Mouse (Mus musculus): ENCODE results near the gene Med9.
"Not testable (repeated sequence)": the region's sequence is repeated elsewhere in the genome, so short reads cannot be mapped to it uniquely, and the experiment has no call there.

Med9 gene

DNA sequence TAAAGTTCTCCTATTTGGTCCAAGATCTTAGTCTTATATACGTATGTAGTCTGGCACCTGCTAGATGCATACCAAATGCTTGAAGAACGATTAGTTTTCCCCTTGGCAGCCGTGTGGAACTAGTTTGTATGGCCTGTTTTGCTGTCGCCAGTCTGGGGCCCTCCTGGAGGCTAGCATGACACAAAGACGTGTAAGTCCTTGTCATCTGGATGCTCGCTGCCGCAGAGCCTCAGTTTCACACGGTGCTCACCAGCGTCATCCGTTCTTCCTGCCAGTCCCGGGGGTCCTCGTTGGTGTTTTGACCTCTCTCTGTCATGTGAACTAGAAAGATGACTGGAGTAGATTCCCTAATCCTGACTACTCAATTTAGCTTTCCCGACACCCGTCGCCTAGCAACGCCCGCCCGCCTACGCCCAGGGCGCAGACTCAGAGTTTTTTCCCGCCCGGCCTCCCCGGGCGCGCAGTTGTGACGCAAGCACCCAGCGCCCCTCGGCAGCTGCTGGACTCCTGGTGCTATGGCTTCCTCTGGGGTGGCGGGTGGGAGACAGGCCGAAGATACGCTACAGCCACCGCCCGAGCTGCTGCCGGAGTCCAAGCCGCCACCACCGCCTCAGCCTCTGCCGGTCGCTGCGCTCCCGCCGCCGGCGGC, at the start of gene Med9:
Gene Med9, plus strand, starts transcription at position 455 of the 649 bp plus-strand sequence.
- DNase-seq (ENCODE audit: low spot score in 2 of 2): peak; percentile 80 to 92

DNA sequence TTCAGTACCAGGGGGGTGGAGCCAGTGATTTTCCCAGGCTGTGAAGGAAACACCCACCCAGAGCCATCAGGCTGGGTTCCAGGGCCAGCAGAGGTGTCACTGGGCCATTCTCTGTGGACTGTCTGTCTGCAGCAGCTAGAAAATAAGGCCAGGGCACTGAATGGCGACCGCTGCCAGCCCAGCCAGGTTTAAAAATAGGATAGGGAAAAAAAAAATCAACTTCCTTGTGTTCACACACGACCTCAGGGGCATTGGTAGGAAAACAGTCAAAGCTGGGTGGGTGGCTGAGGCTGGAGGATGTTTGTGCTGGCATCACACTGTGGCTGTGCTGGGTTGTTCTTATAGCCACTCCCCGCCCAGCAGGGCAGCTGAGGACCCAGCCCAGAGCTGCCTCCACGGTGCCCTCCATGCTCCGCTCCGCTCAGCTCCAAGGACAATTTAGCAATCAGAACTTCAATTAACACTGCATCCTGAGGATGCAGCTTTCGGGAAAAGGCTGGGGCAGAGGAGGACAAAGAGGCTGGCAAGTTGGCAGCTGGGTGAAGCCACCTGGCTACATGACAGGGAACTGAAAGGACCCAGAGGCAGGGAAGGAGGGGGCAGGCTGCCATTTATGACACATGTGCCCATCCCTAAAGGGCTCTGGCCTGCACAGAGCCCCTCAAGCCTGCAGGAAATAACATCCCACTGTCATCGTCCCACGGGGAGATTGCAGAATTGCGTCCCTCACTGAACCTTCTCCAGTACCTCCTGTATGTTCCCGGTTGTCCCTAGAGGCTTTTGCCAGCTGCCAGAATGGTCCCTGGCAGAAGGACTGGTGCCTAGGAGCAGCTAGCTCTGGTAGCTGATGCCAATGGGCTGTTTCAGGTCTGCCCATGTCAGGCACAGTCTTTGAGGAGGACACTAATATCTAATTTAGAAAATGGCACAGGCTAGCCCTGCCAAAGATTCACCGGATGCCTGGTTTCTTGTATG, 48.0 kb upstream of the Med9 start:
- DNase-seq (ENCODE audit: low spot score in 2 of 2): no peak

DNA sequence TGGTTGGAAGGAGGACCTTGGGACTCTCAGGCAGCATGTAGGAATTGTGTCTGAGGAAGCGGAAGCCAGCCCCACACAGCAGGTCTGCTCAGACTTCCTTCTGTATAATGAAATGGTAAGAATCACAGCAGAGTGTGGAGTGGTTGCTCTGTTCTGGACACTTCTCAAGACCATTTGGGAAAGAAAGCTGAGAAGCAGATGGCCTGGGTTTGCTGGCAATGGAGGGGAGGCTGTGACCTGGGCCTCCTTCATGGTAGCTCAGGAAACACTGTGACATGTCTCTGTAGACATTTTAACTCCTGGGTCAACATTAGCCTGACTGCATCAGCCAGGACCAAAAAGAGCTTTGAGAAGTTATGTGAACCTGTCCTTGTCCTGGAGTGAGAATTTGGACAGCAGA, 47.0 kb upstream of the Med9 start:
- DNase-seq (ENCODE audit: low spot score in 2 of 2): no peak

DNA sequence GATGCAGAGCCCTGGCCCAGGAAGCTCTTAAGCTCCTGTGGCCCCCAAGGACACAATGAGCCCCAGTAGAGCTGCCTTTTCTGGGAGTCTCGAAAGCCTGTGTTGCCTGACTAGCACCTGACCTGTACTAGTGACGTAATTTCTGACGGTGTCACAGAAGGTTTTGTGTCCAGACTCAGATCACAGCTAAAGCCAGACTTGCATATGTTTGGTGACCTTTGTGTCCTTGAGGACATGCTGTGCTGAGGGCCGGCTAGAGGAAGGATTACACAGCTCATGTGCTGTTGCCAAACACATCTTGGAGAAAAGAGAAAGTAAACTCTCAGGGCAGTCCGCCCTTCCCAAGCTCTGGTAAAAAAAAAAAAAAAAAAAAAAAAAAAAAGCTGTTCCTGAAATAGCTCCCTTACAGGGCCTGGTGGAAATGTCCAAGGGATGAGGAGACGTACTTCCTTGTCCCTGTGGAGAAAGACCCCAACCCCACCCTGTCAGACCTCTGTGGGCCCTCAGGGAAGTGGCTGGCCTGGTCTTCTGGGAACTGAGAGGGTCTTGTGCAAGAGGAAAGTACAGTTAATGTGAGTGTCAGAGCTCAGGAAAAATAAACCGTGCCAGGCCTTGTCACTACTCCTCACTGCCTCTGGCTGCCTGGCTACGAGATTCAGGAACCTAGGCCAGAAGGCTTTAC, 45.8 kb upstream of the Med9 start:
- no peak for DNase-seq (ENCODE audit: low spot score in 2 of 2)

DNA sequence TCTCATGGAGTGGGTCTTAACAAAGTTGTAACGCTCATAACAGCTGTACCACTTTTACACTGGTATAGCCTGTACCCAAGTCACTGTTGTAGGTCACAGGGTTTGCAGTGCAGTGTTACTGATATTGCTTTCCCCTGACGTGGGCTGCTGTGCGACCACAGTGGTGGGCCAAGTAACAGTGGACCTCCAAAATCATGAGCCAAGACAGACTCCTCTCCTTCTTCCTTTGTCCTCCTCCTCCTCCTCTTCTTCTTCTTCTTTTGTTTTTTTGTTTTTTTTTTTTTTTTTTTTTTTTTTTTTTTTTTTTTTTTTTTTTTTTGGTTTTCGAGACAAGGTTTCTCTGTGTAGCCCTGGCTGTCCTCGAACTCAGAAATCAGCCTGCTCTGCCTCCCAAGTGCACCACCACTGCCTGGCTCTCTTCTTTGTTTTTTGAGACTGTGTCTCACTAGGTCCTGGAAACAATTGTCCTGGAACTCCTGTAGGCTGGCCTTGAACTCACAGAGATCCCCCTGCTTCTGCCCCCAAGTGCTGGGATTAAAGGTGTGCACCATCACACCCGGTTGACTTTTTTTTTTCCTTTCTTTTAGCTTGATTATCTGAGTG, 41.4 kb upstream of the Med9 start:
- DNase-seq (ENCODE audit: low spot score in 2 of 2): no peak

DNA sequence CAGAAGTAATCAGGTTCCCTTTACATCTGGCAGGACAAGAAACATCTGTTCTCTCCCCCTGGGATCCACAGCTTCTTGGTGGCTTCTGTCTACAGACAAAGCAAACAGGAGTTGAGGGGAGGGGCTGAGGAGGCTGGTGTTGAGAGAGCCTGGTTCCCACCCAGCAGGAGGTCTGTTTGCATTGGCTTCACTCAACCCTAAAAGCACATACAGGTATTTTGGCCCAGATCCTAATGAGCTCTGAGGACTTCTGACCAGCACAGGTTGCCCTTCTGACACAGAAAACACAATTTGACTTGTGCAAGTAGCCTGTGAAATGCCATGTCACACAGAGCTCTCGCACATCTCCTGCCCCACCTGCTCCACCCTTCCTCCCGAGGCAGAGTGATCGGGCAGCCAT, 39.6 kb upstream of the Med9 start:
- no peak for DNase-seq (ENCODE audit: low spot score in 2 of 2)

DNA sequence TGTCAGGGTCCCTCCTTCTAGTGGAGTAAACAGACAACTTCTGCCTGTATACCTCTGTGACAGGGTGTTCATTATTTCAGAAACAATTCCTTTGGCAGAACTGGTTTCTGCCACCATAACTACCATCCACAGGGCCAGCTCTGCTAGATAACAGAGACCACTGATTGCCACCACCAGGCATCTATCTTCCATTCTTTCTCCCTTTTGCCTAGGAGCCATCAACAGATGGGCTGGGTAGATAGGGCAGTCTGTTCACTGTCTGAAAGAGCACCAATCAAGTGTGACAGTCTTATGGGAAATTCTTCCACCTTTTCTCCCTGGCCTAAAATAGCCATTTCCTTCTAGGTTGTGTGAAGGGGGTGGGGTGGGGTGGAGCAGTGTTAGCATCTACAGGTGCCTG, 37.4 kb upstream of the Med9 start:
- DNase-seq (ENCODE audit: low spot score in 2 of 2): no peak

DNA sequence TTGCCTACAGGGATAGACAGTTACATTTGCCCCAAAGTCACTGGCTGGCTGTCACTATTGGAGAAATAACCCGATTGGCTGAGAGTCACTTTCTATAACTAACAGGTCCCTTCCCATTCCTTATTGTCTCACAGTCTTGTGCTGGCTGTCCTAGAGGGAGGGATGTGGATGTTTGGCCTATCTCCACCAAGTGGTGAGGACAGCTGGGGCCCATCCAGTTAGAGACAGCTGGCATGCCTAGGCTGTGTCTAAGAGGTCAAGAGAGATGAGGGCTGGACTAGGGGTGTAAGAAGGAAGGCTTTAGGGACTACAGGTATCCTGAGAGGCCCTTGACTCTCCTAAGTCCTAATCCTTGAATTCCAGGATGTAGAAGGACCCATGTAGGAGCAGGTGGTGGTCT, 36.5 kb upstream of the Med9 start:
- no peak for DNase-seq (ENCODE audit: low spot score in 2 of 2)

DNA sequence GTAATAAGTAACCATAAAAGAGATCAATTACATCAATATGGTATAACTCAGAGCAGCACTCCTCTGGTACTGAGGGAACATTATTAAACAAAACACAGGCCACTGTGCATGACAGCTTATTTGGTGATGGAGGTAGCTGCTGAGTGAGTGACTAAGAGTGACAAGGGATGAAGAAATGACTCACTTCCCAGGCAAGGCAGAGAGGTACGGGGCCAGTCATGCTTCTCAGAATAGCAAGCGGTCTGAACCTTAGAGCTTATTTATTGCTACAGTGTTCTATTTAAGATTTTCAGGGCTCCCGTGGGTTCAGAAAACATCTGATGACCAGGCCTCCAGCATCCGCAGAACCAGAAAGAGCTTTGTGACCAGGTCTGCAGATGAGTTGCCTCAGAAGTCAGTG, 34.3 kb upstream of the Med9 start:
- no peak for DNase-seq (ENCODE audit: low spot score in 2 of 2)

DNA sequence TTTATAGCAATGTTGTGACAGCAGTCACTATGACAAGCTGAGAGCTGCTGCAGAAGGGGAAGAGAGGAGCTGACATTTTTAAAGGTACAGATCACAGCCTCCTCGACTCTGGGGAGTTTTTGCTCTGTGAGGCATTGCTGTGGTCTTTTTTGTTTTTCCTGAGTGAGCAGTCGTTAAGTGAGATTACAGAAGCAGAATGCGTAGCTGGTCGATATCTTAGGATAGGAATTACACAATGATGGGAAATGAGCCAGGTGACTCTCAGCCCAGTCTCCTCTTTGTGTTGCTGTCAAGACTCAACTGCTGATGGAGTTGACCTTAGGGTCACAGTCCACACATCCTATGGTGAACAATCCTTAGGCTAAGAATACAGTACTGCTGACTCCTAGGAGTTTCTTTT, 30.0 kb upstream of the Med9 start:
- no peak for DNase-seq (ENCODE audit: low spot score in 2 of 2)

DNA sequence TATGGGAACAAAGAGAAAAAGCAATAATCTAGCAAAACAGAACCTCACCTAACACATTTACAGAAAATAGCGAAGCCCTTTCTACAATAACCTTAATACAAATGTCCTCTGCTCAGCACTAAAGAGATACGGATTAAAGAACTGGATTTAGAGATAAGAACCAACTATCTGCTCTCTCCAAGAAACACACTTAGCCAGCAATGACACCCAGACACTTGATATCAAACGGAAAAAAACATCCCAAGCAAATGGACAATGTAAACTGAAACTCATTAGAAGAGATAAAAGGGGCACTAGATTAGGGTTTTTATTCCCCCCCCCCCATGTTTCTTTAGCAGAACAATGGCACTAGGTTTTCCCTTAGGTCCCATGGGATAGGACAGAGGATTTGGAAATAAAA, 28.6 kb upstream of the Med9 start:
- no peak for DNase-seq (ENCODE audit: low spot score in 2 of 2)

DNA sequence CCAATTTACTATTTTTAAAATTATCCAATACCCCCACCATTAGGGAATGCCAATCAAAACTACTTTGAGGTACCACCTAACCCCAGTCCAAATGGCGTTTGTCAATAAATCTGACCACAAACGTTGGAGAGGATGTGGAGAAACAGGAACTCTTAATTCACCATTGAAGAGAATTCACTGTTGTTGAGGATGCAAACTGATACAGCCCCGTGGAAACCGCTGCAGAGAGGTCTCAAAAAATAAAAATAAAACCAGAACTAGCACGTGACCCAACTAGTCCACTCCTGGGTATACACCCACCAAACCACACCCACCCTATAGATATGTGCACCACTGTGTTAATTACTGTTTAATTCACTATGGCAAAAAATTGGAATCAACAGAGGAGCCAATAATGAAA, 27.7 kb upstream of the Med9 start:
- DNase-seq (ENCODE audit: low spot score in 2 of 2): no peak

DNA sequence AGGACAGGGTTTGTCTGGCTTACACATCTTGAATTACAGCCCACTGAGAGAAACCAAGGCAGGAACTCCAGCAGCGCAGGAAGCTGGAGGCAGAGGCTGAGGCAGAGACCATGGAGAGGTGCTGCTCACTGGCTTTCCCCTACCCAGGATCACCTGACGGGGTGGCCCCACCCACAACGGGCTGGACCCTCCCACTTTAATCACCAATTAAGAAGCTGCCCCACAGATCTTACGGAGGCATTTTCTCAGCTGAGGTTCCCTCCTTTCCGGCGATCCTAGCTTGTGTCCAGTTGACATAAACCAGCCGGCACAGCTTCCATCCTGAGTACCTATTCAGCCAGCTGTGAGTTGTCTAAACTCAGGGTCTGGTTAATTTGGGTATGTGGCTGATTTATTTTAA, 26.7 kb upstream of the Med9 start:
- no peak for DNase-seq (ENCODE audit: low spot score in 2 of 2)

DNA sequence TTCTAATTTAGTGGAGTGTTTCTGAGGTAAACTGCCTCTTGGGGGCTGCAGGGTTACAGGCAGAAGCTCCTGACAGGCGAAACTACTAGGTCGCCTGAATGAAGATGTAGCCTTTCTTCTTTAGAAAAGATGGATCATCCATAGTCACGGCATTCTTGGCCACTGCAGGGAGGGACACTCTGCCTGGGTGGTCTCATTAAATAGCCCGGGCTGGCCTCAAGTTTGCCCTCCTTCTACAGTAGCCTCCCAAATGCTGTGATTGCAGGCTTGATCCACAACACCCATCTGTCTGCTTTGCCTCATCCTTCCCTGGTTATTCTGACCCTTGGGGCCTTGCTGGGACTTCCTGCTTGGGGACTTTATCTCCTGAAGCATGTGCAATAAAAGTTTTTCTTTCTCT, 18.0 kb upstream of the Med9 start:
- no peak for DNase-seq (ENCODE audit: low spot score in 2 of 2)

DNA sequence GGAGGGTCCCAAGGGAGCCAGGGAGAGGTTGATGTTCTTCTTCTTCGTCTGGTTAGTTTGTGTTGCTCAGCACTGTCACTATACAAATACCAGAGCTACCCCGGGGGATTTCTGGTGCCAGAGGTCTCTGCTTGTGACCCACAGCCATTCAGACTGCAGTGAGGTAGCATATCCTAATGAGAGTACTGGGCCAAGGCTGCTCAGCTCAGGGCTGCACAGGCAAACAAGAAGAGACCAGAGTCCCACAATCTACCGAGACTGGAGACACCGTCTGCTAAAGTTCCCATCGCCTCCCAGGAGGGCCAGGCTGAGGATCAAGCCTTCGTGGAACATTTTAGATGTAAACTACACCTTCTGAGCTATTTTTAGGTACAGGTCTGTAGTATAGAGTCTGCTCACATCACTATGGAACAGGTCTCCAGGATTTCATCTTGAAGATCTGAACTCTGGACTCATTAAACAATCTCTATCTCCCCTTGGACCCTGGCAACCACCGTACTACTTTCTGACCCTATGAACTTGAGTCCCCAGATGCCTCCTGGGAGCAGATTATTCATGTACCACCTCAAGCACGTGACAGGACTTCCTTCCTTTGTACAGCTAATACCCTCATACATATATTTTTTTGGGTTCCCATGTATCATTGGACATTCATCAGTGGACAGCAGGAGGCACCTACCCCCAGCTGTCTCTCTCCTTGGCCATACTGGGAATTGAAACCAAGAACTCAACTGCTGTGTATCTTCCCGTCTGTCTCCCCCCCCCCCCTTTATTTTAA, 15.3 kb upstream of the Med9 start:
- DNase-seq (ENCODE audit: low spot score in 2 of 2): no peak

DNA sequence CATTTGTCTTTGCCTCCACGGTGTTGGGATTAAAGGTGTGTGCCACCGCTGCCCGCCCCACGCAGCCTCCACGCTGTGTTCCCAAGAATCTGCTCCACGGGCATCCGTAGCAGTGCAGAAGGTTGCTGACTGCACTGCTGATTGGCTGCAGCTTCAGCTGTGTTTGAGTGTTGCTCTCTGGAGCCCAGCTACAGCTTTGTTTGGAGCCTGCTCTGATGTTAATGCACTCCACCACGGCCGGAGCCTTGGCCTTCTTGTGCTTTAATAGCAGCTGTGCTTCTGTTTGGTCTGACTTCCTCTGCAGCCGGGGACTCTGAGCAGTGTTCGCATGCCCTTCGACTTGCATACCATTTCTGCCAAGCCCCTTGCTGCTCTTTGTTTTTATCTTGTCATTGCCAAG, 14.1 kb upstream of the Med9 start:
- no peak for DNase-seq (ENCODE audit: low spot score in 2 of 2)

DNA sequence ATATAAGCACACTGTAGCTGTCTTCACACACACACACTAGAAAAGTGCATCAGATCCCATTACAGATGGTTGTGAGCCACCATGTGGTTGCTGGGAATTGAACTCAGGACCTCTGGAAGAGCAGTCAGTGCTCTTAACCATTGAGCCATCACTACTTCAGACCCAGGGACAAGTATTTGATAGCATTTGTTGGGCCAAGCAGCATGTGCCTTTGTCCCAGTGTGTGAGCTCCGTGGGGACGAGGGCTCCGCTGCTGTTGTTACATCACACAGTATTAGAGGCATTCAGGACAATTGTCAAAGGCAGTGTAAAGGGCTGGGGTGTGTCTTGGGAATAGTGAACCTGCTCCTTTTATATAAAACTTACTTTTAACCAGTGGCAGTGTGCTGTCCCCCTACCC, 11.0 kb upstream of the Med9 start:
- no peak for DNase-seq (ENCODE audit: low spot score in 2 of 2)

DNA sequence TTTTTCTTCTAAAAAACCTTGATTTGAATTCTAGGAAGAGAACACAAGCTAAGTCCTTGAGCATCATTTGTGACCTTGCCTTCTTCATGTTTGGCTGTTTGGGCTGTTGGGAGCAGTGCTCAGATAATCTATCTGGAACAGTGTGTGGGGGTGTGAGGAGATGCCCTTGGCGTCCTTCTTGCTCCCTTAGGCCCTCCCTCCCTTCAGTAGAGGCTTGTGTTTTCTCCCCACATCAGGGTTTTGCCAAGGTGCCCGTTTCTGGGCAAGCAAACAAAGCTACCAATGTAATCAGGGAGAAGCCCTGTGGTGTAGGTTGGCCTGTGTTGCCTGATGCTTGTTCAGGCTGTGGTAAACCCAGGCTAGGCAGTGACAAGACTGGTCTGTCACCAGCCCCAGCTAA, 10.4 kb upstream of the Med9 start:
- DNase-seq (ENCODE audit: low spot score in 2 of 2): no peak

DNA sequence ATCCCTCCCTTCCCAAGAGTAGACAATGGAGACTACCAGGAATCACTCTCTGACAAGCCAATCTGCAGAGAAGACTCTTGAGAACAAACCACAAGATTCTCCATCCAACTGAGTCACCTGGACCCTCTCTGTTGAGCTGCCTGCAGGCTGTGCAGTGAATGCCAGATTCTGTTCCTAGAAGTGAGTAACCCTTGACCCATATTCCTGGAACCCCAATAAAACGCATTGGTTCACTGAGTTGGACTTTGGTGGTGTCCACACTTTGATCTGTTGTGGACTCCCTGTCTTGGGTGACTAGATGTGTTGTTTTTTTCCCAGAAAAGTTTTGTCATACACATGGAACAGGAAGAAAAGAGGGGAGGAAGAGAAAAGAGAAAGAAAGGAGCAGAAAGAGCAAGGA, 8.2 kb upstream of the Med9 start:
- DNase-seq (ENCODE audit: low spot score in 2 of 2): no peak

DNA sequence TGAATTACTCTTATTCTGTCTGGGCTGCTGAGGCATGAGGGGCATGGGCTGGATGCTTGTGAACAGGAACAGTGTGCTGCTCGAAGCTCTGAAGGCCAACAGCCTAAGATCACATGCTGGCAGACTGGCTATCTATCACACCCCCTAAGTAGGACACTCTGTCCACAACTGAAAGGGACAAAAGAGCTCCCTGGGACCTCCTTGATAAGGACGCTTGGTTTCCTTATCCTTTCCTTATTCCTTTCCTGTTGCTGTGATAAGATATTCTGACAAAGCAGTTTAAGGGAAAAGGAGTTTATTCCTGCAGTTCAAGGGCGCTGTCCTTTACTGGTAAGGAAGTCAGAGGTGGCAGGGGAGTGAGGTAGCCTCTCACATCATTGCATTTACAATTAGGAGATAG, 7.4 kb upstream of the Med9 start:
- no peak for DNase-seq (ENCODE audit: low spot score in 2 of 2)

DNA sequence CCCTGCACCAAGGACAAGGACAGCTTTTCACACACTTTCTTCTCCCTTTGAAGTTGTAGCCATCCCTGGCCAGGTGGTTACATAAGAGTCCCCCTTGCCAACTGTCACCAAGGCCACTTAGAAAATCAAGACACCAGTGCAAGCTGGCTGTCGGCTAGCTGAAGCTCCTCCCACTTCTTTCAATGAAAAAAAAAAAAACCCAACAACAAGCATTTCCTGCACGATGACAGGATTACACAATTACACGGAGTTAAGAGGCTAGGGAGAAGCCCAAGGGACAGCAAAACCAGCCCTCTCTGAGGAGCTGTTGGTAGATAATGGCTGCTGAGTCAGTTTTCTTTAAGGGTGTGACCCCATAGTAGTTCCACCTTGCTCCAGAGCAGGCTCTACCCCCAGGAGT, 6.6 kb upstream of the Med9 start:
- DNase-seq (ENCODE audit: low spot score in 2 of 2): no peak

DNA sequence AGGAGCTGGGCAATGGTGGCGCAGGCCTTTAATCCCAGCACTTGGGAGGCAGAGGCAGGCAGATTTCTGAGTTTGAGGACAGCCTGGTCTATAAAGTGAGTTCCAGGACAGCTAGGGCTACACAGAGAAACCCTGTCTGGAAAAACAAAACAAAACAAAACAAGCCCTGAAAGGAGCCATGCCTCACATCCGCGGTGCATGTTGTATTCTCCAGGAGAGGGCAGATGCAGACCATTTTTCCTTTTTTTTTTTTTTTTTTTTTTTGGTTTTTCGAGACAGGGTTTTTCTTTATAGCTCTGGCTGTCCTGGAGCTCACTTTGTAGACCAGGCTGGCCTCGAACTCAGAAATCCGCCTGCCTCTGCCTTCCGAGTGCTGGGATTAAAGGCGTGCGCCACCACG, 3.2 kb upstream of the Med9 start:
- not testable (repeated sequence) for DNase-seq (ENCODE audit: low spot score in 2 of 2)
